21 mouse cellular contexts compared by ENCODE assay signal in genomic region chr9:105263140-105263539, GRCm38 (mm10).
DNase-seq lines count a peak whose midpoint lies in the region; ATAC-seq lines count a peak whose summit lies in the region.
"Had no signal": no experiment of that assay in that cellular context is flagged by ENCODE, and none has a peak within 500 bp of the region (broad histone marks: within the 10 kb centered on the region; RNA-seq: fewer than 3 reads in every experiment).

No protein-coding gene starts in this region.

- peak; percentile 31 to 38 for DNase-seq in cerebellum, postnatal 10 days
- DNase-seq in cerebellum, adult 9-11 months, result no peak
- DNase-seq in midbrain, embryonic 11.5 days (ENCODE audit: low spot score, missing footprints), result no peak
- no peak for DNase-seq in hindbrain, embryonic 14.5 days (ENCODE audit: low spot score)
- DNase-seq in kidney, adult 9 months, result no peak
- DNase-seq in adrenal gland, postnatal 36 days, result no peak
- DNase-seq: adrenal gland, adult 8-10 months; cerebellum, adult 11-12 months; cerebellum, postnatal 14 days; kidney, postnatal 25 days; lung, postnatal 36 days; right cerebral cortex, postnatal 14 days; thymus, postnatal 14 days had no signal

- no peaks in the 10 kb centered on the region for H3K4me1 ChIP-seq in midbrain, embryonic 12.5 days
- H3K4me1 ChIP-seq in midbrain, embryonic 11.5 days (ENCODE audit: control insufficient read depth, insufficient read depth, low read length), result no peaks in the 10 kb centered on the region
- H3K4me1 ChIP-seq in hindbrain, embryonic 14.5 days (replicated peaks; ENCODE audit: control insufficient read depth, insufficient read depth, low read length), result peaks cover 3% of the 10 kb centered on the region; the same call in 1 of the 2 replicates
- H3K4me1 ChIP-seq in midbrain, embryonic 16.5 days (ENCODE audit: control insufficient read depth, insufficient read depth, low read length), result peaks cover 7% of the 10 kb centered on the region; the same call in 1 of the 2 replicates
- H3K4me1 ChIP-seq: heart, embryonic 15.5 days; limb, embryonic 13.5 days had no signal

- H3K9me3 ChIP-seq in midbrain, embryonic 12.5 days, result no peaks in the 10 kb centered on the region
- no peaks in the 10 kb centered on the region for H3K9me3 ChIP-seq in midbrain, embryonic 11.5 days (ENCODE audit: control insufficient read depth, low read length)
- no peaks in the 10 kb centered on the region for H3K9me3 ChIP-seq in hindbrain, embryonic 14.5 days (ENCODE audit: control insufficient read depth, low read length)
- H3K9me3 ChIP-seq in midbrain, embryonic 16.5 days (replicated peaks; ENCODE audit: control insufficient read depth, low read length, poor library complexity, severe bottlenecking), result no peaks in the 10 kb centered on the region
- H3K9me3 ChIP-seq: heart, embryonic 15.5 days; limb, embryonic 13.5 days had no signal

- 0 out of 2 replicates have a peak overlapping the region, but pooled peaks have one; percentile 17 for H3K27ac ChIP-seq in midbrain, embryonic 12.5 days (replicated peaks)
- H3K27ac ChIP-seq in midbrain, embryonic 11.5 days (ENCODE audit: low read depth, low read length), result no peak overlapping the region
- H3K27ac ChIP-seq in hindbrain, embryonic 14.5 days, result peak overlapping the region; percentile 21
- H3K27ac ChIP-seq in midbrain, embryonic 16.5 days (ENCODE audit: low read length), result peak overlapping the region; percentile 40; the same call in 1 of the 2 replicates
- H3K27ac ChIP-seq: heart, embryonic 15.5 days; limb, embryonic 13.5 days had no signal

- no peak overlapping the region for H3K4me2 ChIP-seq in midbrain, embryonic 12.5 days (replicated peaks)
- H3K4me2 ChIP-seq in midbrain, embryonic 11.5 days, result no peak overlapping the region
- H3K4me2 ChIP-seq in hindbrain, embryonic 14.5 days (replicated peaks), result no peak overlapping the region
- H3K4me2 ChIP-seq in midbrain, embryonic 16.5 days (ENCODE audit: low read length), result no peak overlapping the region
- H3K4me2 ChIP-seq: heart, embryonic 15.5 days; limb, embryonic 13.5 days; liver, embryonic 11.5 days had no signal

- no peak overlapping the region for H3K4me3 ChIP-seq in midbrain, embryonic 12.5 days
- H3K4me3 ChIP-seq in midbrain, embryonic 11.5 days (ENCODE audit: low read depth, low read length), result no peak overlapping the region
- H3K4me3 ChIP-seq in hindbrain, embryonic 14.5 days (replicated peaks; ENCODE audit: low read length), result no peak overlapping the region
- H3K4me3 ChIP-seq in midbrain, embryonic 16.5 days (ENCODE audit: low read depth, low read length), result no peak overlapping the region
- H3K4me3 ChIP-seq: erythroblast, embryonic 14.5 days; heart, embryonic 15.5 days; limb, embryonic 13.5 days had no signal

- 81% methylated on average over 2 of the region's 2 CpGs for WGBS in midbrain, embryonic 12.5 days
- 80% methylated on average over 2 of the region's 2 CpGs for WGBS in midbrain, embryonic 11.5 days
- 68% methylated on average over 2 of the region's 2 CpGs for WGBS in hindbrain, embryonic 14.5 days
- 69% methylated on average over 2 of the region's 2 CpGs for WGBS in midbrain, embryonic 16.5 days

- H3K9ac ChIP-seq in midbrain, embryonic 12.5 days (replicated peaks), result no peak overlapping the region
- no peak overlapping the region for H3K9ac ChIP-seq in midbrain, embryonic 11.5 days (ENCODE audit: low read length)
- H3K9ac ChIP-seq in hindbrain, embryonic 14.5 days, result no peak overlapping the region
- no peak overlapping the region for H3K9ac ChIP-seq in midbrain, embryonic 16.5 days (ENCODE audit: low read depth, low read length)
- H3K9ac ChIP-seq: heart, embryonic 15.5 days; limb, embryonic 13.5 days had no signal

- no peaks in the 10 kb centered on the region for H3K27me3 ChIP-seq in midbrain, embryonic 12.5 days
- H3K27me3 ChIP-seq in midbrain, embryonic 11.5 days (ENCODE audit: control insufficient read depth, insufficient read depth, low read length), result no peaks in the 10 kb centered on the region
- H3K27me3 ChIP-seq in hindbrain, embryonic 14.5 days (ENCODE audit: control insufficient read depth, insufficient read depth, low read length), result no peaks in the 10 kb centered on the region
- H3K27me3 ChIP-seq in midbrain, embryonic 16.5 days (ENCODE audit: control insufficient read depth, insufficient read depth, low read depth, low read length), result no peaks in the 10 kb centered on the region
- H3K27me3 ChIP-seq: heart, embryonic 15.5 days; limb, embryonic 13.5 days had no signal

- ATAC-seq in midbrain, embryonic 12.5 days (ENCODE audit: low FRiP score, low read depth), result no peak
- no peak for ATAC-seq in midbrain, embryonic 11.5 days (ENCODE audit: low FRiP score)
- no peak for ATAC-seq in hindbrain, embryonic 14.5 days (ENCODE audit: low FRiP score)
- ATAC-seq in midbrain, embryonic 16.5 days, result no peak
- ATAC-seq: forebrain, embryonic 16.5 days; intestine, postnatal 0 days had no signal

- no peaks in the 10 kb centered on the region for H3K36me3 ChIP-seq in midbrain, embryonic 12.5 days
- H3K36me3 ChIP-seq in midbrain, embryonic 11.5 days (ENCODE audit: control insufficient read depth, insufficient read depth, low read length), result no peaks in the 10 kb centered on the region
- no peaks in the 10 kb centered on the region for H3K36me3 ChIP-seq in hindbrain, embryonic 14.5 days (replicated peaks; ENCODE audit: control insufficient read depth, insufficient read depth)
- no peaks in the 10 kb centered on the region for H3K36me3 ChIP-seq in midbrain, embryonic 16.5 days (ENCODE audit: control insufficient read depth, insufficient read depth, low read length)
- H3K36me3 ChIP-seq: heart, embryonic 15.5 days; limb, embryonic 13.5 days had no signal

Comparison
In these comparisons a context has a peak if more than half of its experiments do, and no peak if none do; other contexts are left out.
1. DNase-seq: peak in cerebellum, postnatal 10 days (2 of 2); none in cerebellum, adult 9-11 months (single experiment), midbrain, embryonic 11.5 days (single experiment), hindbrain, embryonic 14.5 days (single experiment), kidney, adult 9 months (single experiment) and adrenal gland, postnatal 36 days (0 of 2).